In genomic region chr11:69918118-69918517, GRCm38 (mm10) we compare ENCODE assay signal across 22 mouse cellular contexts. TPM values are rescaled to one million over a fixed set of nuclear protein-coding genes. Genes with fewer than 3 reads are reported as not detected.
DNase-seq lines count a peak whose midpoint lies in the region; ATAC-seq and TF ChIP-seq lines count a peak whose summit lies in the region.
"Had no signal": no experiment of that assay in that cellular context is flagged by ENCODE, and none has a peak within 500 bp of the region (broad histone marks: within the 10 kb centered on the region; RNA-seq: fewer than 3 reads in every experiment).

No protein-coding gene starts in this region.

- peaks cover 56% of the 10 kb centered on the region for H3K4me1 ChIP-seq in heart, embryonic 10.5 days
- peaks cover 49% of the 10 kb centered on the region for H3K4me1 ChIP-seq in heart, embryonic 12.5 days (replicated peaks)
- H3K4me1 ChIP-seq in CH12.LX (ENCODE audit: control insufficient read depth in 1 of 2, insufficient read depth in 2 of 2) = peaks cover 19 to 60% of the 10 kb centered on the region in 2 experiments
- peaks cover 10 to 52% of the 10 kb centered on the region in 2 experiments for H3K4me1 ChIP-seq in MEL (ENCODE audit: control insufficient read depth in 1 of 2, insufficient read depth in 2 of 2, low read length in 2 of 2)
- H3K4me1 ChIP-seq in liver, embryonic 14.5 days (replicated peaks; ENCODE audit: control insufficient read depth in 2 of 2, insufficient read depth in 2 of 2, low read length in 1 of 2) = peaks cover 47 to 56% of the 10 kb centered on the region in 2 experiments
- H3K4me1 ChIP-seq in kidney, embryonic 16.5 days (ENCODE audit: insufficient read depth, low read length) = peaks cover 47% of the 10 kb centered on the region

- dilution Hi-C loops in CH12.LX (cut with MboI; ENCODE audit: extremely low pct_ligation_motif_present, extremely low pct_unique_long_range_greater_than_20kb, low sequenced_read_pairs) = no loop called here

- H3K9ac ChIP-seq in heart, embryonic 12.5 days = no peak overlapping the region
- no peak overlapping the region for H3K9ac ChIP-seq in CH12.LX (ENCODE audit: insufficient read depth, low read depth)
- H3K9ac ChIP-seq in MEL (ENCODE audit: control insufficient read depth, low read depth, low read length, poor library complexity, severe bottlenecking) = peak overlapping the region; percentile 83
- H3K9ac ChIP-seq in liver, embryonic 14.5 days (replicated peaks) = peak overlapping the region; percentile 32; the same call in 1 of the 2 replicates
- H3K9ac ChIP-seq in kidney, embryonic 16.5 days (replicated peaks; ENCODE audit: low read length) = no peak overlapping the region
- H3K9ac ChIP-seq: forebrain, embryonic 13.5 days; hindbrain, embryonic 13.5 days; limb, embryonic 15.5 days; midbrain, embryonic 15.5 days had no signal

- ATAC-seq in heart, embryonic 12.5 days (ENCODE audit: insufficient number of reproducible peaks, low FRiP score) = no peak
- ATAC-seq in liver, embryonic 14.5 days (ENCODE audit: insufficient read depth) = no peak
- ATAC-seq in kidney, embryonic 16.5 days (ENCODE audit: low FRiP score, low TSS enrichment) = no peak
- ATAC-seq: forebrain, embryonic 13.5 days; lung, postnatal 0 days; midbrain, embryonic 15.5 days; Patski had no signal

- H3K79me2 ChIP-seq in CH12.LX (replicated peaks; ENCODE audit: control insufficient read depth, extremely low read depth, insufficient read depth, poor library complexity, severe bottlenecking) (peaks cover 51% of the 10 kb centered on the region), MEL (ENCODE audit: control insufficient read depth, insufficient read depth, low read length, poor library complexity) (peaks cover 61% of the 10 kb centered on the region)

- no peak for TF ChIP-seq CTCF in CH12.LX (conservative IDR thresholded peaks at IDR 0.05 in 1 of 2, IDR thresholded peaks at IDR 0.05 in 1 of 2; ENCODE audit: low read depth in 2 of 2, low read length in 2 of 2)
- TF ChIP-seq CTCF in MEL (IDR thresholded peaks at IDR 0.05 in 2 of 3, conservative IDR thresholded peaks at IDR 0.05 in 1 of 3; ENCODE audit: control insufficient read depth in 1 of 3, insufficient read depth in 1 of 3, low read depth in 2 of 3, low read length in 3 of 3, poor library complexity in 1 of 3, severe bottlenecking in 1 of 3) = no peak
- no peak for TF ChIP-seq CTCF in liver, embryonic 14.5 days (IDR thresholded peaks at IDR 0.05; ENCODE audit: low read depth)

- H3K27ac ChIP-seq in heart, embryonic 10.5 days = no peak overlapping the region
- no peak overlapping the region for H3K27ac ChIP-seq in heart, embryonic 12.5 days (ENCODE audit: poor library complexity, severe bottlenecking)
- no peak overlapping the region for H3K27ac ChIP-seq in CH12.LX (ENCODE audit: insufficient read depth, low read depth)
- peak overlapping the region; percentile 50 for H3K27ac ChIP-seq in MEL (ENCODE audit: control insufficient read depth, low read depth, low read length)
- H3K27ac ChIP-seq in liver, embryonic 14.5 days = peak overlapping the region; percentile 95
- H3K27ac ChIP-seq in kidney, embryonic 16.5 days (ENCODE audit: low read length) = no peak overlapping the region
- H3K27ac ChIP-seq: forebrain, embryonic 13.5 days; hindbrain, embryonic 13.5 days; limb, embryonic 15.5 days; midbrain, embryonic 15.5 days; stomach, postnatal 0 days had no signal

- TF ChIP-seq POLR2A in CH12.LX (IDR thresholded peaks at IDR 0.05; ENCODE audit: low read depth, low read length) = no peak
- no peak; a peak in 1 of 4 replicates for TF ChIP-seq POLR2A in MEL (IDR thresholded peaks at IDR 0.05; ENCODE audit: control insufficient read depth in 1 of 2, insufficient read depth in 1 of 2, low read depth in 1 of 2, low read length in 2 of 2, poor library complexity in 1 of 2)

- no peak for TF ChIP-seq EP300 in CH12.LX (IDR thresholded peaks at IDR 0.05; ENCODE audit: low read length)
- no peak for TF ChIP-seq EP300 in MEL (IDR thresholded peaks at IDR 0.05; ENCODE audit: low read depth in 1 of 2, low read length in 2 of 2)
- no peak for TF ChIP-seq EP300 in liver, embryonic 14.5 days (IDR thresholded peaks at IDR 0.05; ENCODE audit: low read depth)

- TF ChIP-seq RAD21 in CH12.LX (IDR thresholded peaks at IDR 0.05; ENCODE audit: low read depth, low read length) = no peak
- no peak for TF ChIP-seq RAD21 in MEL (IDR thresholded peaks at IDR 0.05; ENCODE audit: low read depth, low read length)

- WGBS in heart, embryonic 10.5 days = 81% methylated on average over 5 of the region's 5 CpGs
- 85% methylated on average over 5 of the region's 5 CpGs for WGBS in heart, embryonic 12.5 days
- WGBS in liver, embryonic 14.5 days (ENCODE audit: insufficient replicate concordance) = 68% methylated on average over 5 of the region's 5 CpGs
- 85% methylated on average over 5 of the region's 5 CpGs for WGBS in kidney, embryonic 16.5 days

- H3K4me2 ChIP-seq in heart, embryonic 12.5 days = no peak overlapping the region
- H3K4me2 ChIP-seq in CH12.LX (ENCODE audit: insufficient read depth, low read depth, poor library complexity, severe bottlenecking) = no peak overlapping the region; the same call in 1 of the 2 replicates
- peak overlapping the region; percentile 100 for H3K4me2 ChIP-seq in liver, embryonic 14.5 days (ENCODE audit: low read depth)
- no peak overlapping the region for H3K4me2 ChIP-seq in kidney, embryonic 16.5 days (replicated peaks; ENCODE audit: low read depth, low read length)
- H3K4me2 ChIP-seq: limb, embryonic 15.5 days had no signal

- no peak overlapping the region for H3K4me3 ChIP-seq in heart, embryonic 10.5 days
- H3K4me3 ChIP-seq in heart, embryonic 12.5 days = no peak overlapping the region
- H3K4me3 ChIP-seq in CH12.LX (replicated peaks in 1 of 3; ENCODE audit: low read depth in 2 of 3, low read length in 2 of 3, poor library complexity in 1 of 3) (peak overlapping the region in 1 of 3 experiments; percentile 8), MEL (ENCODE audit: control insufficient read depth in 1 of 2, insufficient read depth in 1 of 2, low read depth in 2 of 2, low read length in 2 of 2) (peak overlapping the region in 1 of 2 experiments; percentile 73; a peak in 2 of 4 replicates)
- peak overlapping the region in 1 of 2 experiments; percentile 99; a peak in 2 of 4 replicates for H3K4me3 ChIP-seq in liver, embryonic 14.5 days (ENCODE audit: insufficient read depth in 1 of 2, low read depth in 2 of 2, low read length in 2 of 2)
- H3K4me3 ChIP-seq in kidney, embryonic 16.5 days (ENCODE audit: low read length) = no peak overlapping the region
- H3K4me3 ChIP-seq: midbrain, embryonic 15.5 days had no signal

- H3K27me3 ChIP-seq in heart, embryonic 10.5 days (ENCODE audit: insufficient read depth, poor library complexity, severe bottlenecking) = no peaks in the 10 kb centered on the region
- H3K27me3 ChIP-seq in heart, embryonic 12.5 days (replicated peaks) = no peaks in the 10 kb centered on the region
- H3K27me3 ChIP-seq in CH12.LX (replicated peaks) = no peaks in the 10 kb centered on the region
- H3K27me3 ChIP-seq in MEL (ENCODE audit: control insufficient read depth in 1 of 2, insufficient read depth in 2 of 2, low read length in 2 of 2) = no peaks in the 10 kb centered on the region
- H3K27me3 ChIP-seq in liver, embryonic 14.5 days (ENCODE audit: control insufficient read depth, insufficient read depth, low read length) = no peaks in the 10 kb centered on the region
- no peaks in the 10 kb centered on the region for H3K27me3 ChIP-seq in kidney, embryonic 16.5 days (ENCODE audit: insufficient read depth, low read length)
- H3K27me3 ChIP-seq: forebrain, embryonic 13.5 days; hindbrain, embryonic 13.5 days; limb, embryonic 15.5 days; midbrain, embryonic 15.5 days; Patski had no signal

- in situ Hi-C loops in CH12.LX (cut with MboI; ENCODE audit: low pct_ligation_motif_present, low pct_unique_long_range_greater_than_20kb, low sequenced_read_pairs) = loop anchor here (5.0 kb wide), 1 partner anchor 36 kb away; the partner anchor contains the start of gene Kctd11

- H3K9me3 ChIP-seq in heart, embryonic 10.5 days = no peaks in the 10 kb centered on the region
- no peaks in the 10 kb centered on the region for H3K9me3 ChIP-seq in heart, embryonic 12.5 days (replicated peaks)
- H3K9me3 ChIP-seq in CH12.LX (replicated peaks; ENCODE audit: low read length) (no peaks in the 10 kb centered on the region), MEL (replicated peaks; ENCODE audit: insufficient read depth, low read length) (no peaks in the 10 kb centered on the region)
- H3K9me3 ChIP-seq in liver, embryonic 14.5 days (ENCODE audit: control insufficient read depth, low read length) = no peaks in the 10 kb centered on the region
- no peaks in the 10 kb centered on the region for H3K9me3 ChIP-seq in kidney, embryonic 16.5 days (ENCODE audit: low read length)
- H3K9me3 ChIP-seq: forebrain, embryonic 13.5 days; hindbrain, embryonic 13.5 days; limb, embryonic 15.5 days; midbrain, embryonic 15.5 days had no signal

- peak; percentile 66 for DNase-seq in heart, embryonic 10.5 days (ENCODE audit: low spot score)
- DNase-seq in CH12.LX (ENCODE audit: extremely low read depth) (no peak), MEL (ENCODE audit: low read depth, low spot score) (no peak)
- DNase-seq in liver, embryonic 14.5 days (ENCODE audit: low read depth in 3 of 3, low spot score in 3 of 3) = no peak
- DNase-seq in spleen, postnatal 10 days (ENCODE audit: low spot score in 2 of 2) = no peak
- DNase-seq: adrenal gland, adult 8-10 months; B cell, adult 2 months; embryo, embryonic 11 days; gastrocnemius, postnatal 36 days; heart, postnatal 14 days; kidney, adult 9 months; kidney, postnatal 4 days; retina, postnatal 1 day had no signal

- peaks cover 54% of the 10 kb centered on the region for H3K36me3 ChIP-seq in heart, embryonic 10.5 days
- H3K36me3 ChIP-seq in heart, embryonic 12.5 days = peaks cover 47% of the 10 kb centered on the region
- H3K36me3 ChIP-seq in CH12.LX (replicated peaks in 1 of 2; ENCODE audit: control insufficient read depth in 1 of 2, insufficient read depth in 1 of 2, low read length in 1 of 2) = peaks cover 45 to 57% of the 10 kb centered on the region in 2 experiments
- H3K36me3 ChIP-seq in MEL (ENCODE audit: control insufficient read depth in 1 of 2, insufficient read depth in 2 of 2, low read length in 2 of 2) = peaks cover 22 to 57% of the 10 kb centered on the region in 2 experiments
- peaks cover 44% of the 10 kb centered on the region for H3K36me3 ChIP-seq in liver, embryonic 14.5 days (replicated peaks; ENCODE audit: control insufficient read depth, insufficient read depth, low read depth)
- peaks cover 36% of the 10 kb centered on the region for H3K36me3 ChIP-seq in kidney, embryonic 16.5 days (ENCODE audit: insufficient read depth, low read length)

RNA-seq across cellular contexts. Expression of gene Eif5a, which starts 3.6 kb away (rescaled TPM):
- 2,011 and 2,470 TPM in 2 replicates for polyA plus RNA-seq in heart, embryonic 10.5 days (2016; fragmentation: Nextera tagmentation; extraction: Ambion mirVana)
- polyA plus RNA-seq in heart, embryonic 12.5 days (2016; fragmentation: Nextera tagmentation; extraction: Ambion mirVana) = 1,286 and 1,307 TPM in 2 replicates
- 1,419 and 1,651 TPM in 2 replicates for total RNA-seq in CH12.LX (2012; rRNA removed)
- total RNA-seq in CH12.LX (2014; rRNA removed) = 2,535 and 2,729 TPM in 2 replicates
- 3,314 and 3,421 TPM in 2 replicates for polyA plus RNA-seq in CH12.LX (2012; ENCODE audit: insufficient read length, low read depth)
- 1,428 and 1,539 TPM in 2 replicates for total RNA-seq in MEL (2012; rRNA removed)
- 1,000 to 10,000 TPM; 1,272 to 3,185 TPM for polyA plus RNA-seq in MEL (2012; ENCODE audit: insufficient read depth in 1 of 2, insufficient read length in 2 of 2, low read depth in 1 of 2, low replicate concordance in 2 of 2, missing spikeins in 1 of 2)
- 652 and 846 TPM in 2 replicates for polyA plus RNA-seq in liver, embryonic 14.5 days (2012; rRNA removed)
- polyA plus RNA-seq in liver, embryonic 14.5 days (2014; fragmentation: Nextera tagmentation; extraction: Ambion mirVana) = 1,316 and 1,415 TPM in 2 replicates
- 1,737 and 1,791 TPM in 2 replicates for polyA plus RNA-seq in kidney, embryonic 16.5 days (2015; fragmentation: Nextera tagmentation; extraction: Ambion mirVana)

RNA-seq across cellular contexts. Expression of gene Gps2, which starts 4.4 kb away (rescaled TPM):
- 55.2 and 69.4 TPM in 2 replicates for polyA plus RNA-seq in heart, embryonic 10.5 days (2016; fragmentation: Nextera tagmentation; extraction: Ambion mirVana)
- polyA plus RNA-seq in heart, embryonic 12.5 days (2016; fragmentation: Nextera tagmentation; extraction: Ambion mirVana) = 49.2 and 50.6 TPM in 2 replicates
- total RNA-seq in CH12.LX (2012; rRNA removed) (29.4 and 35.9 TPM in 2 replicates), CH12.LX (2014; rRNA removed) (25.0 and 27.4 TPM in 2 replicates), MEL (2012; rRNA removed) (64.5 and 78.0 TPM in 2 replicates)
- polyA plus RNA-seq in CH12.LX (2012; ENCODE audit: insufficient read length, low read depth) (69.2 and 73.6 TPM in 2 replicates), MEL (2012; ENCODE audit: insufficient read depth in 1 of 2, insufficient read length in 2 of 2, low read depth in 1 of 2, low replicate concordance in 2 of 2, missing spikeins in 1 of 2) (100 to 1,000 TPM in 1 of 2 experiments, not detected in 1; 113 TPM)
- 79.5 and 93.1 TPM in 2 replicates for polyA plus RNA-seq in liver, embryonic 14.5 days (2012; rRNA removed)
- 82.7 and 91.2 TPM in 2 replicates for polyA plus RNA-seq in liver, embryonic 14.5 days (2014; fragmentation: Nextera tagmentation; extraction: Ambion mirVana)
- polyA plus RNA-seq in kidney, embryonic 16.5 days (2015; fragmentation: Nextera tagmentation; extraction: Ambion mirVana) = 85.2 and 86.4 TPM in 2 replicates

RNA-seq across cellular contexts. Expression of gene Neurl4, which starts 17.2 kb away (rescaled TPM):
- polyA plus RNA-seq in heart, embryonic 10.5 days (2016; fragmentation: Nextera tagmentation; extraction: Ambion mirVana) = 8.3 and 12.7 TPM in 2 replicates
- polyA plus RNA-seq in heart, embryonic 12.5 days (2016; fragmentation: Nextera tagmentation; extraction: Ambion mirVana) = 7.6 and 9.2 TPM in 2 replicates
- total RNA-seq in CH12.LX (2012; rRNA removed) = 51.0 and 56.1 TPM in 2 replicates
- 21.4 and 22.9 TPM in 2 replicates for total RNA-seq in CH12.LX (2014; rRNA removed)
- polyA plus RNA-seq in CH12.LX (2012; ENCODE audit: insufficient read length, low read depth) = 40.1 and 46.2 TPM in 2 replicates
- total RNA-seq in MEL (2012; rRNA removed) = 47.3 and 58.0 TPM in 2 replicates
- 10 to 100 TPM in 1 of 2 experiments, not detected in 1; 50.9 TPM for polyA plus RNA-seq in MEL (2012; ENCODE audit: insufficient read depth in 1 of 2, insufficient read length in 2 of 2, low read depth in 1 of 2, low replicate concordance in 2 of 2, missing spikeins in 1 of 2)
- 13.1 and 20.5 TPM in 2 replicates for polyA plus RNA-seq in liver, embryonic 14.5 days (2012; rRNA removed)
- polyA plus RNA-seq in liver, embryonic 14.5 days (2014; fragmentation: Nextera tagmentation; extraction: Ambion mirVana) = 2.5 and 3.4 TPM in 2 replicates
- 11.4 and 12.8 TPM in 2 replicates for polyA plus RNA-seq in kidney, embryonic 16.5 days (2015; fragmentation: Nextera tagmentation; extraction: Ambion mirVana)

RNA-seq across cellular contexts. Expression of gene 2810408A11Rik, which starts 17.3 kb away (rescaled TPM):
- 5.5 and 8.7 TPM in 2 replicates for polyA plus RNA-seq in heart, embryonic 10.5 days (2016; fragmentation: Nextera tagmentation; extraction: Ambion mirVana)
- polyA plus RNA-seq in heart, embryonic 12.5 days (2016; fragmentation: Nextera tagmentation; extraction: Ambion mirVana) = 4.7 and 5.2 TPM in 2 replicates
- total RNA-seq in CH12.LX (2012; rRNA removed) (0.34 and 0.59 TPM in 2 replicates), CH12.LX (2014; rRNA removed) (0.35 and 0.86 TPM in 2 replicates), MEL (2012; rRNA removed) (0.69 and 0.81 TPM in 2 replicates)
- polyA plus RNA-seq in CH12.LX (2012; ENCODE audit: insufficient read length, low read depth) (0.33 and 0.41 TPM in 2 replicates), MEL (2012; ENCODE audit: insufficient read depth in 1 of 2, insufficient read length in 2 of 2, low read depth in 1 of 2, low replicate concordance in 2 of 2, missing spikeins in 1 of 2) (1 to 10 TPM in 1 of 2 experiments, not detected in 1; 1.3 TPM)
- polyA plus RNA-seq in liver, embryonic 14.5 days (2012; rRNA removed) = 0.40 and 0.48 TPM in 2 replicates
- 0.93 and 1.7 TPM in 2 replicates for polyA plus RNA-seq in liver, embryonic 14.5 days (2014; fragmentation: Nextera tagmentation; extraction: Ambion mirVana)
- 11.7 and 12.8 TPM in 2 replicates for polyA plus RNA-seq in kidney, embryonic 16.5 days (2015; fragmentation: Nextera tagmentation; extraction: Ambion mirVana)

RNA-seq across cellular contexts. Expression of gene Ybx2, which starts 17.5 kb away (rescaled TPM):
- polyA plus RNA-seq in heart, embryonic 10.5 days (2016; fragmentation: Nextera tagmentation; extraction: Ambion mirVana) = 1.8 and 2.1 TPM in 2 replicates
- 2.0 and 2.6 TPM in 2 replicates for polyA plus RNA-seq in heart, embryonic 12.5 days (2016; fragmentation: Nextera tagmentation; extraction: Ambion mirVana)
- total RNA-seq in CH12.LX (2012; rRNA removed) (0.25 TPM in 1 of 2 replicates, not detected in the other), CH12.LX (2014; rRNA removed) (not detected in 2 replicates), MEL (2012; rRNA removed) (0.33 and 0.50 TPM in 2 replicates)
- polyA plus RNA-seq in CH12.LX (2012; ENCODE audit: insufficient read length, low read depth) (0.39 TPM in 1 of 2 replicates, not detected in the other), MEL (2012; ENCODE audit: insufficient read depth in 1 of 2, insufficient read length in 2 of 2, low read depth in 1 of 2, low replicate concordance in 2 of 2, missing spikeins in 1 of 2) (under 1 TPM in 1 of 2 experiments, not detected in 1; 0.92 TPM)
- polyA plus RNA-seq in liver, embryonic 14.5 days (2012; rRNA removed) = 0.57 and 0.58 TPM in 2 replicates
- 0.23 TPM in 1 of 2 replicates, not detected in the other for polyA plus RNA-seq in liver, embryonic 14.5 days (2014; fragmentation: Nextera tagmentation; extraction: Ambion mirVana)
- polyA plus RNA-seq in kidney, embryonic 16.5 days (2015; fragmentation: Nextera tagmentation; extraction: Ambion mirVana) = 7.0 and 10.3 TPM in 2 replicates

Comparison
In these comparisons a context has a peak if more than half of its experiments do, and no peak if none do; other contexts are left out.
1. H3K27ac ChIP-seq: peak in MEL (single experiment) and liver, embryonic 14.5 days (single experiment); none in heart, embryonic 10.5 days (single experiment), heart, embryonic 12.5 days (single experiment), CH12.LX (single experiment) and kidney, embryonic 16.5 days (single experiment).
2. H3K9ac ChIP-seq: peak in MEL (single experiment) and liver, embryonic 14.5 days (single experiment); none in heart, embryonic 12.5 days (single experiment), CH12.LX (single experiment) and kidney, embryonic 16.5 days (single experiment).